Mouse (Mus musculus) kidney, adult 2 months (tissue): ENCODE measurements around the gene Lpar2. TPM values are rescaled to one million over a fixed set of nuclear protein-coding genes. Genes with fewer than 3 reads are reported as not detected.

Experiments used
- DNase-seq: peaks from one replicate; pipeline ENCODE4 v3.0.0; 2021
- H3K27ac ChIP-seq: fragments of 200-500 bp; 2 replicates; pipeline ENCODE4 v1.5.1; 2012; ENCODE audit warnings: low read depth, low read length, control low read depth, inconsistent platforms; ENCODE audit not compliant: insufficient read depth
- H3K27me3 ChIP-seq: fragments of 200-500 bp; replicated peaks from 2 replicates; pipeline ENCODE4 v1.6.1; 2012; ENCODE audit warnings: mild to moderate bottlenecking, moderate library complexity, low read length, inconsistent platforms; ENCODE audit not compliant: control insufficient read depth, insufficient read depth
- H3K36me3 ChIP-seq: fragments of 200-500 bp; 2 replicates; pipeline ENCODE4 v1.6.1; 2012; ENCODE audit warnings: mild to moderate bottlenecking, moderate library complexity, low read length, inconsistent platforms; ENCODE audit not compliant: control insufficient read depth, insufficient read depth
- H3K4me1 ChIP-seq: fragments of 200-500 bp; 2 replicates; pipeline ENCODE4 v1.6.1; 2011; ENCODE audit warnings: low read length; ENCODE audit not compliant: control insufficient read depth, insufficient read depth
- H3K4me3 ChIP-seq: fragments of 200-500 bp; 2 replicates; pipeline ENCODE4 v1.5.1; 2011; ENCODE audit warnings: mild to moderate bottlenecking, low read depth, low read length, control low read depth; ENCODE audit not compliant: insufficient read depth
- CTCF ChIP-seq: fragments of 200-500 bp; conservative IDR thresholded peaks from 2 replicates; pipeline ENCODE4 v1.5.1; 2011; ENCODE audit warnings: low read depth, mild to moderate bottlenecking, control low read depth, low read length, moderate library complexity, mixed read lengths; ENCODE audit not compliant: insufficient read depth, insufficient read length
- POLR2A ChIP-seq: fragments of 200-500 bp; IDR thresholded peaks from one replicate; pipeline ENCODE4 v1.6.1; 2011; ENCODE audit warnings: low read depth, low read length, control low read depth
- whole genome bisulfite sequencing: fragments of 180-500 bp; shearing (Covaris S2); methylation state at CpG from one replicate; pipeline ENCODE4 v1.1.7; 2018; 5-methylcytosine and 5-hydroxymethylcytosine counted together
- polyA plus RNA-seq: library from polyadenylated mRNA; depleted of rRNA; stranded (reverse); fragments of >200 nt; gene quantifications from 2 replicates; pipeline ENCODE4 v1.2.3, GENCODE M21; 2012

The Lpar2 gene
- polyA plus RNA-seq, 1 experiment, result 6.4 TPM

GRCm38 (mm10) chr8:69790773-69791367 lies 31.4 kb upstream of the Lpar2 start, which contains the start of the genes Atp13a1 and Zfp866:
Gene Atp13a1 (plus strand): TSS chr8:69791163.
Gene Zfp866 (minus strand): TSS chr8:69791178.
- Histone ChIP-seq H3K4me3 (peak within 1 kb of the TSS; percentile 68), H3K4me1 (peaks cover 7% of the 10 kb centered on the region; the same call in 1 of the 2 replicates), H3K27me3 (no peaks in the 10 kb centered on the region), H3K27ac (peak within 1 kb of the TSS; percentile 87), H3K36me3 (no peaks in the 10 kb centered on the region)
- TF ChIP-seq POLR2A (peak; percentile 59), CTCF (no peak)
- DNase-seq, result peak; percentile 95
- WGBS, result under 1% methylated on average over 38 of the region's 38 CpGs

GRCm38 (mm10) chr8:69791415-69792068 lies 30.7 kb upstream of the Lpar2 start:
- WGBS, result 1% methylated on average over 47 of the region's 48 CpGs
- Histone ChIP-seq H3K36me3 (no peaks in the 10 kb centered on the region), H3K4me3 (peak overlapping the region; percentile 68), H3K27ac (peak overlapping the region; percentile 41), H3K27me3 (no peaks in the 10 kb centered on the region), H3K4me1 (peaks cover 7% of the 10 kb centered on the region; the same call in 1 of the 2 replicates)
- TF ChIP-seq POLR2A (no peak), CTCF (no peak)
- peak; percentile 38 for DNase-seq

DNA sequence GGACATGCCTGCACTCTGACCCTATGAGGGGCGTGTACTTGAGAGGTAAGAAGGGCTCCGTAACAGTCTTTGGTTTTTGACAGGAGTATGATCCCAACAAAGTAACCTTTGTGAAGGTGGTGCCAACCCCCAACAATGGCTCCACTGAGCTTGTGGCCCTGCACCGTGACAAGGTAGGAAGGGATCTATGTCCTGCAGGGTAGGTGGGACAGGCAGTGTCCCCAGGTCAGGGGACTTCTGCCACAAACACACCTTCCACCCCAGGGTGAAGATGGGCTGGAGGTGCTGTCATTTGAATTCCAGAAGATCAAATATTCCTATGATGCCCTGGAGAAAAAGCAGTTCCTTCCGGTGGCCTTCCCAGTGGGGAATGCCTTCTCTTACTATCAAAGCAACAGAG lies 28.6 kb upstream of the Lpar2 start:
- peaks cover 2% of the 10 kb centered on the region for H3K36me3 ChIP-seq
- no peak for TF ChIP-seq CTCF
- TF ChIP-seq POLR2A, result no peak
- DNase-seq, result no peak
- no peaks in the 10 kb centered on the region for H3K27me3 ChIP-seq
- no peak overlapping the region for H3K27ac ChIP-seq
- H3K4me1 ChIP-seq, result peaks cover 7% of the 10 kb centered on the region; the same call in 1 of the 2 replicates
- H3K4me3 ChIP-seq, result no peak overlapping the region
- WGBS, result 87% methylated on average over 4 of the region's 4 CpGs

DNA sequence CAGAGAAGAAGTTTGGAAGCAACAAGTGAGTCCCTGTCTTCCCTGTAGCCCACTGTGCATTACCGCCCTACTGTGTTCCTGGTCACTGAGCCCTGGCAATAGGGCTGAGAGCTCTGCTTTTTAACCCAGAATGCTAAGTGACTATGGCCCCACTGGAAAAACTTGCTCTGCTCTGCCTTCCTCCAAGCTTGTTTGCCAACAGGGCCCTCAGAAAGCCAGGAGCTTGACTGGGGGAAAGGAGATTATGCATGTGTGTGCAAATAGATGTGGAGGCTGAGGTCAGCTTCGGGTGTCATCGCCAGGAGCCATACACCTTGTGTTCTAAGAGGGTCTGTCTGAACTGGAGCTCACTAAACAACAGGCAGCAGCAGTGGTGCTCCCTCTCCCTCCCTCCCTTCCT lies 28.1 kb upstream of the Lpar2 start:
- WGBS, result 92% methylated on average over 3 of the region's 3 CpGs
- no peak for TF ChIP-seq CTCF
- TF ChIP-seq POLR2A, result no peak
- H3K4me1 ChIP-seq, result peaks cover 7% of the 10 kb centered on the region; the same call in 1 of the 2 replicates
- DNase-seq, result no peak
- H3K27ac ChIP-seq, result no peak overlapping the region
- no peak overlapping the region for H3K4me3 ChIP-seq
- H3K27me3 ChIP-seq, result no peaks in the 10 kb centered on the region
- peaks cover 2% of the 10 kb centered on the region for H3K36me3 ChIP-seq

DNA sequence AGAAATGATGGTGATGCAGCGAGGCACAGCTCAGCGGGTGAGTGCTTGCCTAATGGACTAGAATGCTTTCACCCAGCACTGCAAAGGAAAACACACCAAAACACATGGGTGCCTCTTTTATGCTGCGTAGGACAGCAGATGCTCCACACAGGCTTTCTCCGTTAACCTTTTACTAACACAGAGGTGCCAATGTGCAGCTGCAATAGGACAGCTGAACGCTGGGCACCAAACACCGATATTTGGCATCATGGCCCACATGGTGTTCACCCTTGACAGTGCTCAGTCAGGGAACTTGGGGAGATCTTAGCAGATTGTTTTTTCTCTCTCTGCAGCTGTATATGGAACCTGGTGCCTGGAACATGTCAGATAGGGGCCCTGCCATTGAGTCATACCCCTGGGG lies 27.3 kb upstream of the Lpar2 start:
- no peak for DNase-seq
- H3K27ac ChIP-seq, result no peak overlapping the region
- H3K4me3 ChIP-seq, result no peak overlapping the region
- H3K36me3 ChIP-seq, result peaks cover 4% of the 10 kb centered on the region
- peaks cover 7% of the 10 kb centered on the region; the same call in 1 of the 2 replicates for H3K4me1 ChIP-seq
- WGBS, result 90% methylated on average over 6 of the region's 6 CpGs
- no peaks in the 10 kb centered on the region for H3K27me3 ChIP-seq
- TF ChIP-seq POLR2A (no peak), CTCF (no peak)

DNA sequence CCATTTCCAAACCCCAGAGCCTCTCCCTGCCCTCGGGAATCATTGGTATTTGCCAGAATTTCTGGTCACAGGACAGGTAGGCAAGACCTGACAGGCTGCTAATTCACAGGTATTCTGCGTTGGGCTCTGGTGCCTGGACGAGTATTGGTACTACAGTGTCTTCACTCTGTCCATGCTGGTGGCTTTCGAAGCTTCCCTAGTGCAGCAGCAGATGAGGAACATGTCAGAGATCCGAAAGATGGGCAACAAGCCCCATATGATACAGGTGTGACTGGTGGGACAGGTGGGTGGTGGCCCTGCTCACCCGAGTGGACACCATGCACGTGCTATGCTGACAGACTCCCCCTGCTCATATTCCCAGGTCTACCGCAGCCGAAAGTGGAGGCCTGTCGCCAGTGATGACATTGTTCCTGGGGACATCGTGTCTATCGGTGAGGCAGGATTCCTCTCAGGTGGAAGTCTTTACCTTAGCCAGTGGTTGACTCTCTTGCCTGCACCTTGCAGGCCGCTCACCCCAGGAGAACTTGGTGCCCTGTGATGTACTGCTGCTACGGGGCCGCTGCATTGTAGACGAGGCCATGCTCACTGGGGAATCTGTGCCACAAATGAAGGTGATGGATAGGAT lies 25.4 kb upstream of the Lpar2 start:
- H3K27me3 ChIP-seq, result no peaks in the 10 kb centered on the region
- H3K4me1 ChIP-seq, result peaks cover 5% of the 10 kb centered on the region; the same call in 1 of the 2 replicates
- WGBS, result 95% methylated on average over 16 of the region's 16 CpGs
- no peak overlapping the region for H3K4me3 ChIP-seq
- no peak for DNase-seq
- no peak overlapping the region for H3K27ac ChIP-seq
- TF ChIP-seq POLR2A, result no peak
- no peak for TF ChIP-seq CTCF
- peaks cover 6% of the 10 kb centered on the region for H3K36me3 ChIP-seq

DNA sequence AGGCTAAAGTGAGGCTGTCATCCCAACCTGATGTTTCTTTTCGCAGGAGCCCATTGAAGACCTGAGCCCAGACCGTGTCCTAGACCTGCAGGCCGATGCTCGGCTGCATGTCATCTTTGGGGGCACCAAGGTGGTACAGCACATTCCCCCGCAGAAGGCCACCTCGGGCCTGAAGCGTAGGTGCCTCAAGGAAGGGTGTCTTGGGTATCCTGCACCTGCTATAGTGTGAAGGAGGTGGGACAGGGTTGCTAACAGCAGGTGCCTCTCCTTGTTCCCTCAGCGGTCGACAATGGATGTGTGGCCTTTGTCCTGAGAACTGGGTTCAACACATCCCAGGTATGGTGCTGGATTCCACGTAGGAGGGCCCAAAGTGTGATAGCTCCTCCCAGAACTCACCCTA lies 24.6 kb upstream of the Lpar2 start:
- no peak for DNase-seq
- Histone ChIP-seq H3K4me3 (no peak overlapping the region), H3K27me3 (no peaks in the 10 kb centered on the region), H3K27ac (no peak overlapping the region), H3K36me3 (peaks cover 6% of the 10 kb centered on the region), H3K4me1 (no peaks in the 10 kb centered on the region; the same call in 1 of the 2 replicates)
- TF ChIP-seq POLR2A, result no peak
- WGBS, result 89% methylated on average over 10 of the region's 10 CpGs
